Mouse (Mus musculus): ENCODE measurements around the gene Xrra1. TPM values are rescaled to one million over a fixed set of nuclear protein-coding genes. Genes with fewer than 3 reads are reported as not detected.

The Xrra1 gene
- total and polyA plus RNA-seq, 3 experiments: 0.58 to 1.2 TPM; not detected in 1

DNA sequence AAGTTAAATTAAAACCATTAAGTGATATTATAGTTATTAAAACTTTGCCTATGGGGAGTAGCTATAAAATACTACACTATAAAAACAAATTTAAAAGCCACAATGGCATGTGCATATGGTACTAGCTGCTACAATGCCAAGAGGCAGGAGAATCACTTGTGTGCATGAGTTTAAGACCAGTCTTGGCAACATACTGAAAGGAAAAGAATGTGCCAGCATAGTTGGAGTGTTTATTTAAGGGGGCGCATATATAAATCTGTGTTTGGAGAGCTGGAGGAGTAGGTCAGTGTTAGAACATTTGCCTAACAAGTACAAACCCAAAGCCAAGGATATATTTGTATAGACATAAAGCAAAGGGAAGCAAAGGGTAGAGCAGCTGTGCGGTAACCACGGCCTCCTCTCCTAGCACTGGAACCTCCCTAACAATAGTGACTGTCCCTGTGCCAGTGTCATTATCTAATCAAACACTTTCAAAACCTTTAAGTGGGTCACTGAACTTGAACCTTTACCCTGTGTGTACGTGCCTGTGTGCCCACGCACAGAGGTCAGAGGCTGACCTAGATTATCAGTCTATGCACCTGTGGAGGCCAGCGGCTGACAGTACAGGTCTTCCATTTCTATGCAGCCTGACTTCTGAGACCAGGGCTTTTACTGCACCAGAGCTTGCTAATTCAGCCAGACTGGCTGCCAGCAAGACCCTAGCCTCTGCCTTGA is 21.4 kb upstream of the Xrra1 start:
- no peak for TF ChIP-seq NRF1 (IDR thresholded peaks at IDR 0.05; ENCODE audit: insufficient read depth, low read depth, low read length, poor library complexity, severe bottlenecking)
- no peak for TF ChIP-seq E2F4 (IDR thresholded peaks at IDR 0.05; ENCODE audit: borderline replicate concordance, low read depth, low read length)
- TF ChIP-seq ELF1 (IDR thresholded peaks at IDR 0.05; ENCODE audit: low read depth, low read length): no peak
- TF ChIP-seq KAT2A (conservative IDR thresholded peaks at IDR 0.05; ENCODE audit: low read depth, low read length): no peak
- TF ChIP-seq MXI1 (IDR thresholded peaks at IDR 0.05; ENCODE audit: low read depth, low read length): no peak
- TF ChIP-seq JUND (IDR thresholded peaks at IDR 0.05; ENCODE audit: low read depth, low read length): no peak
- TF ChIP-seq USF2 (IDR thresholded peaks at IDR 0.05; ENCODE audit: borderline replicate concordance in 1 of 2, insufficient read depth in 1 of 2, low read depth in 1 of 2, low read length in 2 of 2): no peak
- no peak for TF ChIP-seq ZMIZ1 (IDR thresholded peaks at IDR 0.05; ENCODE audit: low read depth, low read length)
- Histone ChIP-seq H3K36me3 (ENCODE audit: control insufficient read depth in 1 of 2, insufficient read depth in 2 of 2, low read length in 2 of 2) (peaks cover 0 to 22% of the 10 kb centered on the region in 2 experiments; a peak in 2 of 4 replicates), H3K4me1 (ENCODE audit: control insufficient read depth in 1 of 2, insufficient read depth in 2 of 2, low read length in 2 of 2) (no peaks in the 10 kb centered on the region), H3K4me3 (ENCODE audit: control insufficient read depth in 1 of 2, insufficient read depth in 1 of 2, low read depth in 2 of 2, low read length in 2 of 2) (no peak overlapping the region), H3K27ac (ENCODE audit: control insufficient read depth, low read depth, low read length) (no peak overlapping the region), H3K27me3 (ENCODE audit: control insufficient read depth in 1 of 2, insufficient read depth in 2 of 2, low read length in 2 of 2) (no peaks in the 10 kb centered on the region), H3K9me3 (replicated peaks; ENCODE audit: insufficient read depth, low read length) (no peaks in the 10 kb centered on the region), H3K9ac (ENCODE audit: control insufficient read depth, low read depth, low read length, poor library complexity, severe bottlenecking) (no peak overlapping the region), H3K79me2 (ENCODE audit: control insufficient read depth, insufficient read depth, low read length, poor library complexity) (no peaks in the 10 kb centered on the region)
- DNase-seq (ENCODE audit: low read depth, low spot score): no peak

GRCm38 (mm10) chr7:99838241-99838640 is 20.7 kb upstream of the Xrra1 start:
- peaks cover 0 to 24% of the 10 kb centered on the region in 2 experiments; a peak in 2 of 4 replicates for H3K36me3 ChIP-seq (ENCODE audit: control insufficient read depth in 1 of 2, insufficient read depth in 2 of 2, low read length in 2 of 2)
- H3K4me3 ChIP-seq (ENCODE audit: control insufficient read depth in 1 of 2, insufficient read depth in 1 of 2, low read depth in 2 of 2, low read length in 2 of 2): no peak overlapping the region
- DNase-seq (ENCODE audit: low read depth, low spot score): no peak

DNA sequence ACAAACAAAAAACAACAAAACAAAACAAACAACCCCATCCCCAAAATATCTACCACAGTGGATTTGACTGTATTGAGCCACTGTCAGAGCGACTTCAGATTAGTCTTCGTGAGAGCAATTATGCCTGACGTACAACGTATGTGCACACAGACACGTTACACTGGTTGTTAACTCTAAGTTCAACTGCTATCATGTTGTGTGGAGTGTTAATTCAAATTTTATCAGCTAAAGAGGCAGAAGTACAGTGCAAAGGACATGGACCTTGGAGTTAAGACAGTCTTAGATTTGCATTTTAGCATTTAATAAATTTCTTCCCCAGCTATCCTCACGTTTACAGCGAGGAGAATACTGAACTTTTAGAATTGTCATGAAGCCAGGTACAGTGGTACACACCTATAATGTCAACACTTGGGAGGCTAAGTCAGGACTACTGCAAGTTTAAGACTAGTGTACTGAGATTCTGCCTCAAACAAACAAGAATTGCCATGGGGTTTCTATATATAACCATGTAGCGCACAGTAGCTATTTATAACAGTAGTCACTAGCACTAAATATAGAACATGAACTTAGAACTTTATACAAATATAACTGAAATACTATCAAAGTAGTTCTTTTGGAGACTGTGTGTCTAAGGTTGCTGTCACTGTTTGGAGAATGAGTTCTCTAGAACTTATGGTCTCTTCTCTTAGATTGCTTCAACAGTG is 13.2 kb upstream of the Xrra1 start:
- no peak overlapping the region for H3K4me3 ChIP-seq (ENCODE audit: control insufficient read depth in 1 of 2, insufficient read depth in 1 of 2, low read depth in 2 of 2, low read length in 2 of 2)
- TF ChIP-seq POLR2AphosphoS2 (IDR thresholded peaks at IDR 0.05; ENCODE audit: low read length): no peak
- no peak for TF ChIP-seq GABPA (IDR thresholded peaks at IDR 0.05; ENCODE audit: low read depth, low read length)
- no peak for TF ChIP-seq ZKSCAN1 (IDR thresholded peaks at IDR 0.05; ENCODE audit: low read depth, low read length)
- TF ChIP-seq E2F4 (IDR thresholded peaks at IDR 0.05; ENCODE audit: borderline replicate concordance, low read depth, low read length): no peak
- TF ChIP-seq UBTF (IDR thresholded peaks at IDR 0.05; ENCODE audit: borderline replicate concordance, insufficient read depth, low read depth, low read length): no peak
- TF ChIP-seq RAD21 (IDR thresholded peaks at IDR 0.05; ENCODE audit: low read depth, low read length): no peak
- TF ChIP-seq GATA1 (IDR thresholded peaks at IDR 0.05; ENCODE audit: low read depth, low read length): no peak
- TF ChIP-seq HCFC1 (IDR thresholded peaks at IDR 0.05; ENCODE audit: low read depth, low read length): no peak
- no peak overlapping the region for H3K9ac ChIP-seq (ENCODE audit: control insufficient read depth, low read depth, low read length, poor library complexity, severe bottlenecking)
- peaks cover 0 to 49% of the 10 kb centered on the region in 2 experiments; a peak in 3 of 4 replicates for H3K36me3 ChIP-seq (ENCODE audit: control insufficient read depth in 1 of 2, insufficient read depth in 2 of 2, low read length in 2 of 2)
- H3K9me3 ChIP-seq (replicated peaks; ENCODE audit: insufficient read depth, low read length): no peaks in the 10 kb centered on the region
- H3K27ac ChIP-seq (ENCODE audit: control insufficient read depth, low read depth, low read length): no peak overlapping the region
- peaks cover 2% of the 10 kb centered on the region; the same call in 1 of the 2 replicates for H3K79me2 ChIP-seq (ENCODE audit: control insufficient read depth, insufficient read depth, low read length, poor library complexity)
- no peaks in the 10 kb centered on the region for H3K27me3 ChIP-seq (ENCODE audit: control insufficient read depth in 1 of 2, insufficient read depth in 2 of 2, low read length in 2 of 2)
- H3K4me1 ChIP-seq (ENCODE audit: control insufficient read depth in 1 of 2, insufficient read depth in 2 of 2, low read length in 2 of 2): no peaks in the 10 kb centered on the region
- no peak for DNase-seq (ENCODE audit: low read depth, low spot score)

More at GRCm38 (mm10) chr7:99838241-99838640, 20.7 kb upstream of the Xrra1 start:
- TF ChIP-seq POLR2AphosphoS2 (IDR thresholded peaks at IDR 0.05; ENCODE audit: low read length) (no peak), ZC3H11A (IDR thresholded peaks at IDR 0.05; ENCODE audit: low read depth, low read length) (no peak), SMC3 (IDR thresholded peaks at IDR 0.05; ENCODE audit: low read depth, low read length) (no peak)
- no peaks in the 10 kb centered on the region for H3K79me2 ChIP-seq (ENCODE audit: control insufficient read depth, insufficient read depth, low read length, poor library complexity)
- H3K27ac ChIP-seq (ENCODE audit: control insufficient read depth, low read depth, low read length): no peak overlapping the region
- no peaks in the 10 kb centered on the region for H3K9me3 ChIP-seq (replicated peaks; ENCODE audit: insufficient read depth, low read length)
- no peak overlapping the region for H3K9ac ChIP-seq (ENCODE audit: control insufficient read depth, low read depth, low read length, poor library complexity, severe bottlenecking)
- no peaks in the 10 kb centered on the region for H3K27me3 ChIP-seq (ENCODE audit: control insufficient read depth in 1 of 2, insufficient read depth in 2 of 2, low read length in 2 of 2)
- no peaks in the 10 kb centered on the region for H3K4me1 ChIP-seq (ENCODE audit: control insufficient read depth in 1 of 2, insufficient read depth in 2 of 2, low read length in 2 of 2)

Measured in MEL (cell line).